Mouse (Mus musculus) kidney, embryonic 16.5 days (tissue): ENCODE measurements around the gene Slc45a3. TPM values are rescaled to one million over a fixed set of nuclear protein-coding genes. Genes with fewer than 3 reads are reported as not detected.

Source experiments
- ATAC-seq: fragments of 200-750 bp; cut with Nextera tagmentation; 2 replicates; pipeline ENCODE4 v1.8.0; 2017; ENCODE audit warnings: moderate TSS enrichment; ENCODE audit not compliant: low FRiP score, low TSS enrichment
- H3K27ac ChIP-seq: fragments of 300-500 bp; sonication (generic); 2 replicates; pipeline ENCODE4 v1.5.1; 2014; ENCODE audit warnings: low read length
- H3K27me3 ChIP-seq: fragments of 300-500 bp; sonication (generic); 2 replicates; pipeline ENCODE4 v1.6.1; 2014; ENCODE audit warnings: low read length, control low read depth, mixed read lengths; ENCODE audit not compliant: insufficient read depth
- H3K36me3 ChIP-seq: fragments of 300-500 bp; sonication (generic); 2 replicates; pipeline ENCODE4 v1.6.1; 2014; ENCODE audit warnings: low read length, control low read depth, mixed read lengths; ENCODE audit not compliant: insufficient read depth
- H3K4me1 ChIP-seq: fragments of 300-500 bp; sonication (generic); 2 replicates; pipeline ENCODE4 v1.6.1; 2014; ENCODE audit warnings: low read length, control low read depth, mixed read lengths; ENCODE audit not compliant: insufficient read depth
- H3K4me2 ChIP-seq: fragments of 300-500 bp; sonication (generic); replicated peaks from 2 replicates; pipeline ENCODE4 v1.6.1; 2014; ENCODE audit warnings: low read depth, low read length
- H3K4me3 ChIP-seq: fragments of 300-500 bp; sonication (generic); 2 replicates; pipeline ENCODE4 v1.5.1; 2014; ENCODE audit warnings: mild to moderate bottlenecking, low read length
- H3K9ac ChIP-seq: fragments of 300-500 bp; sonication (generic); replicated peaks from 2 replicates; pipeline ENCODE4 v1.6.1; 2014; ENCODE audit warnings: low read length
- H3K9me3 ChIP-seq: fragments of 300-500 bp; sonication (generic); 2 replicates; pipeline ENCODE4 v1.6.1; 2016; ENCODE audit warnings: low read length, control low read depth
- WGBS: fragments of 180-500 bp; shearing (Covaris S2); extraction: QIAGEN DNeasy Blood & Tissue Kit; methylation state at CpG from one replicate; pipeline ENCODE4 v1.1.7; 2014; 5-methylcytosine and 5-hydroxymethylcytosine counted together
- polyA plus RNA-seq: library from polyadenylated mRNA; unstranded; fragments of >200 nt; fragmentation: Nextera tagmentation; extraction: Ambion mirVana; gene quantifications from 2 replicates; pipeline ENCODE4 v1.2.1, GENCODE M21; 2015

Slc45a3 gene
- polyA plus RNA-seq, 1 experiment from 2014 or later: 8.6 TPM

DNA sequence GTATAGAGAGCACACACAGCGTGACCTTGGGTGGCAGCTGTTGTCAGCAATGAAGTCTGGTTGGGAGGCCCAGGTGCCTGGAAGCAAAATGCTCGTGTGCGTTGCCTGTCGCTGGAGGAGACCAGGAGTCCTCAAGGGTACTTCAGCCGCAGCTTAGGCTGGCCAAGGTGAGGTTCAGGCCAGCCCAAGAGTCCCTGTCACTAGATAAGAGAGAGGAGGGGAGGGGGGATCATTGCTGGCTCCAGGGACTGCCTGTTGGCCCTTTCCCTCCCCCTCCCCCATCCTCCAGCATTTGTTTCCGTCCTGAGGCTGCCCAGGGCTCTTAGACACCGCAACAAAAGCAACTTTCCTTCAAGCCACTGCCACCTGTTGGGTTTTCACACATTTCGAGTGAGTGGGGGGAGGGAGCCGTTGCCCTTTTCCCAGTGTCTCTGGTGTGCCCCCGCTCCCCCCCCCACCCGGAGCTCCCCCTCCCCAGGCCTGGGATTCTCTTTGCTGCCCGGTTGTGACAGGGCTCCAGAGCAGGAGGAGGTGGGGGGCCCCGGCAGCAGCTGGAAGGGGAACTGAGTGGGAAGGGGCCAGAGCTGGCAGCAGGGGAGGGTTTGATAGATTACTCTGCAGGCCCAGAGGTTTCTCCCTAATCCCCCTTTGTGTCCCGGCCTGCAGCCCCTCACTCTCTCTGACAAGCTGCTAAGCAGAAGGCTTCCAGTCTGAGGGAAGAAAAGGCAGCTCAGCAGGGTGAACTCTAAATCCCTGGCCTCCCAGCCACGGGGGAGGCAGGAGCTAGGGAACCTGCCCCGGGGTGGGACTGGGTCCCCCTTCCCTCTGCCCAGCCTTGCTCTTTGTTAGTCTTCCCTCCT lies 8.1 kb downstream of the Slc45a3 start:
- no peaks in the 10 kb centered on the region for H3K27me3 ChIP-seq
- peak overlapping the region; percentile 91 for H3K27ac ChIP-seq
- no peaks in the 10 kb centered on the region for H3K36me3 ChIP-seq
- no peak for ATAC-seq
- no peaks in the 10 kb centered on the region for H3K9me3 ChIP-seq
- peak overlapping the region; percentile 56 for H3K9ac ChIP-seq
- H3K4me1 ChIP-seq: peaks cover 71% of the 10 kb centered on the region
- H3K4me3 ChIP-seq: no peak overlapping the region
- 9% methylated on average over 16 of the region's 16 CpGs for WGBS
- H3K4me2 ChIP-seq: peak overlapping the region; percentile 28

DNA sequence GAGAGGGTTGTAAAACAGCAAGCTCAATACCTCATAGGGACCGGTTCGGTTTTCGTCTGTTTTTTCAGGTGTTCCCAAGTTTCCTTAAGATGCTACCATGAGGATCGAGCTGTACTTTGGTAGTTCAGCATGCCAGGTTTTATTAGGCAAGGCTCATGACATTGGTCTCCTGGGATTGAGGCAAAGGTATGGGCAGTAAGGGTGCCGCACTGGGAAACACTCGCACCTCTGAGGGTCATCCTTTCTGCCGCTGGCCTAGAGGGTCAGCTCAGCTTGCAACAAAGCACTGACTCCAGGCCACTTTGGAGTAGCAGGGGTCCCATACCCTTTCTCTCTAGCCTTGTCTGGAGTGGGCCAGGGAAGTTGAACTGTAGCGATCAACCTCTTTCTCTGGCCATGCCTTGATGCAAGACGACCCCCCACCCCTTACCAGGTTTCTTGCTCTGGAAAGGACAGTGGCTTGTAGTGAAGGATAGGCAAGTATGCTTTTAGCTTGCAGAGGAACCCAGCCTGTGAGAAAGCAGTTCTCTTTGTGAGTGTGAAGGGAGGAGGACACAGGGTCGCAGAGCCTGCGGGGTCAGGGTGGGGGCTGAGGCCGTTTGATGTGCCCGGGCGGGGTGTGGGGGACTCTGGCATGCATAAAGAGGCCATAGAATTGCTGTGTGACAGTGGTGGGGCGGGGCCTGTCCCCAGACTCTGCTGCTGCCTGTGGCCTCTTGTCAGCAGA lies 9.2 kb downstream of the Slc45a3 start:
- peak; percentile 69 for ATAC-seq
- H3K27me3 ChIP-seq: no peaks in the 10 kb centered on the region
- H3K27ac ChIP-seq: peak overlapping the region; percentile 91
- H3K4me3 ChIP-seq: no peak overlapping the region
- whole genome bisulfite sequencing: 26% methylated on average over 15 of the region's 15 CpGs
- H3K9me3 ChIP-seq: no peaks in the 10 kb centered on the region
- H3K36me3 ChIP-seq: no peaks in the 10 kb centered on the region
- peak overlapping the region; percentile 39; the same call in 1 of the 2 replicates for H3K9ac ChIP-seq
- peak overlapping the region; percentile 28 for H3K4me2 ChIP-seq
- H3K4me1 ChIP-seq: peaks cover 65% of the 10 kb centered on the region

DNA sequence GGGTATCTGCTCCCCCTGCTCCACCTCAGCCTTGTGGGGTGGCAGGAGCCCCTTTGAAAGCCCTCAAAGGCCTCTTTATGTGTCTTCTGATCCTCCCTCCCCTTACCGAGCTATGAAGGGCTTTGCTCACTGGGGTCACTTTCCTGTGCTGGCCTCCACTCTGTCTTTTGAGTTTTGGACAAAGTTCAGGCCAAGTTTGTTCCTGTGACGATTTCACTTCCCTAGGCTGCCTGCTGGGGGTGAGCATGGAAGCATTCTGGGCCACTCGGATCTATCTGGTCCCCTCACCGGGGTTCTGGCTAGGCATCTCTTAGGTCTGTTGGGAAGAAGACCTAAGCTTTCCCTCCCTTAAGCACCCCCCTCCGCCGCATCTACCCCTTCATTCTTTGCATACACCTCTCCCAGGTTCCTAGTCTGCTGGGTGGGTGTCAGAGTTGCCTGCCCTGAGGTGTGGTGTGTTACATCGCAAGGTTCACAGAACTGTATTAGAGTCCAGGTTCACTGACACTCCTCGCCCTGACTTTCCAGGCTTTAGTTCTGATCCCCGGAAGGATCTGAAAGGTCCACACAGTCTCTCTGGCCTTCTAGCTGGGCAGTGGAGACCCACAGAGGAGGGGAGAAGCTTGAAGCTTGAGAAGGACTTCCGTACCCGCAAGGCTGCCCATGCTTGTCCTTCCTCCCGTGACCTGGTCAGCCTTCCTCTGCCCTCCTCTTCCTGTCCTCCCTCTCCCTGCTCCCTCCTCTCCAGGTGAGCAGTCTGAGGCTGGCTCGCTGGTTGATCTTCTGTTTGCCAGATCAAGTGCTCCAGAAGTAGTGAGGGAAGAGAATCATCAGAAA lies 9.9 kb downstream of the Slc45a3 start:
- H3K4me2 ChIP-seq: peak overlapping the region; percentile 19
- H3K27ac ChIP-seq: peak overlapping the region; percentile 91
- H3K9ac ChIP-seq: peak overlapping the region; percentile 39

DNA sequence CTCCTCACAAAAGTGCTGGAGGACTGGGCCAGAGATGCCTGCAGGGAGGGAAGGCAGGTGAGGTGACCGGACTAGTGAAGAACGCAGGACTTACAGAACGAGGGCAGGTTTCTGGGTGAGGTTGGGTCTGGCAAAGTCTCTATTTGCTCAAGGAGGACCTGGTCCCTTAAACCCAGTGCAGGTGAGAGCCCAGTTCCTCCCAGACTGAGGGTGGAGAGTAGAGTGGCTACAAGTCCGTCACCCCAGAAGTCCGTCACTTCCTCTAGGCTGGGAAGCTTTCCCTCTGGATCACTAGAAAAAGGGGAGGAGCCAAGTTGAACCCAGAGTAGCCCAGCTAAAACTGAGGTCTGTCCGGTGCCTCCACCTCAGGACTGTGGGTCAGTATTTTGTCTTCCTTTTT lies 11.2 kb downstream of the Slc45a3 start:
- ATAC-seq: no peak
- WGBS: 67% methylated on average over 6 of the region's 6 CpGs
- Histone ChIP-seq H3K9ac (no peak overlapping the region), H3K4me1 (peaks cover 48% of the 10 kb centered on the region), H3K27ac (peak overlapping the region; percentile 91; the same call in 1 of the 2 replicates), H3K9me3 (no peaks in the 10 kb centered on the region), H3K27me3 (no peaks in the 10 kb centered on the region), H3K36me3 (no peaks in the 10 kb centered on the region), H3K4me3 (no peak overlapping the region), H3K4me2 (no peak overlapping the region)

More for the DNA sequence above, 9.9 kb downstream of the Slc45a3 start:
- no peak overlapping the region for H3K4me3 ChIP-seq
- ATAC-seq: peak; percentile 59
- no peaks in the 10 kb centered on the region for H3K9me3 ChIP-seq
- H3K4me1 ChIP-seq: peaks cover 57% of the 10 kb centered on the region
- WGBS: 21% methylated on average over 13 of the region's 13 CpGs
- no peaks in the 10 kb centered on the region for H3K36me3 ChIP-seq
- H3K27me3 ChIP-seq: no peaks in the 10 kb centered on the region

DNA sequence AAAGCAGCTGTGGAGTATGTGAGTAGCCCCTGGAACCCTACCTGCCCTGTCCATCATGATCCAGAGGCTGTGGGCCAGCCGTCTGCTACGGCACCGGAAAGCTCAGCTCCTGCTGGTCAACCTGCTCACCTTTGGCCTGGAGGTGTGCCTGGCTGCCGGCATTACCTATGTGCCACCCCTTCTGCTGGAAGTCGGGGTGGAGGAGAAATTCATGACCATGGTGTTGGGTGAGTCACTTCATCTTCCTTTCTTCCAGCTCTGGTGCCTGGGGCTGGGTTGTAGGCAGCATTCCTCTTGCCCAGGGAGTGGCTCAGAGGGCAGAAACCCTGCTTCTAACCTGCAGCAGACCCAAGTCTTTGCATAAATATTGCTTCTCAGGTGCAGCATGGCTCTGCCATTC lies 14.1 kb downstream of the Slc45a3 start:
- Histone ChIP-seq H3K4me1 (peaks cover 23% of the 10 kb centered on the region), H3K4me2 (no peak overlapping the region), H3K27me3 (no peaks in the 10 kb centered on the region), H3K9ac (no peak overlapping the region), H3K9me3 (no peaks in the 10 kb centered on the region), H3K4me3 (no peak overlapping the region), H3K27ac (no peak overlapping the region), H3K36me3 (no peaks in the 10 kb centered on the region)
- no peak for ATAC-seq
- 70% methylated on average over 5 of the region's 5 CpGs for WGBS

DNA sequence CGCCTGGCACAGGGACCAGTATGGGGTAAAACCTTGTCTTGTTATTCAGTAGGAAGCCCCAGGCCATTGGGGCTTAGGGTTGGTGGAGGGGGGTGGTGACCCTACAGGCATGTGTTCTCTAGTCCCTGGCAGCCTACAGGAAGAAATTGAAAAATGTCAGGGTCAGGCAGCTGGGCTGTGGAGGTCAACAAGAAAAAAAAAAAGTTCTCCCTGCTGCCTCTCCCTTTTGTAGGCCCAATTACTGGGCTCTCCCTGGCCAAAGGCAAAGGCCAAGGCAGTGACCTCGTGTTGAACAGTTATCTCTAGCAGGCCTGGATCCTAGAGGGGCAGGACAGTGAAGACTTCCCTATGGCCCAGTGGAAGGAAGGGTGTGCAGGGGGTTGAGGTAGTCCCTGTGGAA lies 17.7 kb downstream of the Slc45a3 start:
- no peak for ATAC-seq
- H3K4me3 ChIP-seq: no peak overlapping the region
- H3K4me1 ChIP-seq: no peaks in the 10 kb centered on the region
- H3K27me3 ChIP-seq: no peaks in the 10 kb centered on the region
- WGBS: 53% methylated on average over 2 of the region's 2 CpGs
- no peaks in the 10 kb centered on the region for H3K9me3 ChIP-seq
- H3K36me3 ChIP-seq: no peaks in the 10 kb centered on the region
- H3K27ac ChIP-seq: no peak overlapping the region
- H3K4me2 ChIP-seq: no peak overlapping the region
- no peak overlapping the region for H3K9ac ChIP-seq

DNA sequence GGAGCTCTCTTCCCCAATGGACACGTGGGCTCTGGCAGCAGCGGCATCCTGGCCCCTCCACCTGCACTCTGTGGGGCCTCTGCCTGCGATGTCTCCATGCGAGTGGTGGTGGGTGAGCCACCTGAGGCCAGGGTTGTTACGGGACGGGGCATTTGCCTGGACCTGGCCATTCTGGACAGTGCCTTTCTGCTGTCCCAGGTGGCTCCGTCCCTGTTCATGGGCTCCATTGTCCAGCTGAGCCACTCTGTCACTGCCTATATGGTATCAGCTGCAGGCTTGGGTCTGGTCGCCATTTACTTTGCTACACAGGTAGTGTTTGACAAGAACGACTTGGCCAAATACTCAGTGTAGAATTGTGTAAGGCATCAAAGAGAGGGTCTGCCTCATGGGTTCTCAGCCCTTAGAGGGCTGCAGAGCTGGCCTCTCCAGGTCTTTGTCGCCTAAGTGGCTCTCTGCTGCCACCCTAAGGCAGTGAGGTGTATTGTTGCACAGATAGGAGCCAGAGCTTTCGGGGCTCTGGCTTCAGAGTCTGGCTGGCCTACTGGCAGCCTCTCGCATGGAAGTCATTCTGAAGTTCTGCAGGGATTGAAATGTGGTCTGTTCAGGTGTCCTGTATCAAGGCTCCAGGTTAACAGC lies 18.7 kb downstream of the Slc45a3 start:
- WGBS: 56% methylated on average over 12 of the region's 12 CpGs
- Histone ChIP-seq H3K27ac (no peak overlapping the region), H3K9ac (no peak overlapping the region), H3K9me3 (no peaks in the 10 kb centered on the region), H3K27me3 (no peaks in the 10 kb centered on the region), H3K36me3 (no peaks in the 10 kb centered on the region), H3K4me1 (no peaks in the 10 kb centered on the region), H3K4me3 (no peak overlapping the region), H3K4me2 (no peak overlapping the region)
- peak; percentile 40 for ATAC-seq

DNA sequence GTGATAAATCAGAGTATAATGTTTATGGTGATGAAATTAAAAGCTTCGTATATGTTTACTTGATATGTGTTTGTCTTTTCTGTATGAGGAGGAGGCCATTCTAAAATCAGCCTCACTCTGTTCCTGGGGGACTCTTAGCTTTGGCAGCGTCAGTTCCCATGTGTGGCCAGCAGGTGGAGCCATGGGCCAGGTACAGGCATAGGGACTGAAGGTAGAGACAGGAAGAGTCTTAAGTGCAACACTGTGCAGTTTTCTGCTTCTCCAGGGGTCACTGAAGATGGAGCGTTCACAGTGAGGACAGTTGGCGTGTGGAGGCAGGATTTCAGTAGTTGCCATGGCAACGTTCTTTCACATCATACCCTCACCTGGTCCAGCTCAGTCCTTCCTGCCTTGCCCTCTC lies 20.1 kb downstream of the Slc45a3 start:
- WGBS: 17% methylated on average over 5 of the region's 5 CpGs
- Histone ChIP-seq H3K27me3 (no peaks in the 10 kb centered on the region), H3K27ac (no peak overlapping the region), H3K4me2 (no peak overlapping the region), H3K36me3 (no peaks in the 10 kb centered on the region), H3K9me3 (no peaks in the 10 kb centered on the region), H3K4me3 (no peak overlapping the region), H3K4me1 (no peaks in the 10 kb centered on the region), H3K9ac (no peak overlapping the region)
- ATAC-seq: peak; percentile 49; the same call in 1 of the 2 replicates

DNA sequence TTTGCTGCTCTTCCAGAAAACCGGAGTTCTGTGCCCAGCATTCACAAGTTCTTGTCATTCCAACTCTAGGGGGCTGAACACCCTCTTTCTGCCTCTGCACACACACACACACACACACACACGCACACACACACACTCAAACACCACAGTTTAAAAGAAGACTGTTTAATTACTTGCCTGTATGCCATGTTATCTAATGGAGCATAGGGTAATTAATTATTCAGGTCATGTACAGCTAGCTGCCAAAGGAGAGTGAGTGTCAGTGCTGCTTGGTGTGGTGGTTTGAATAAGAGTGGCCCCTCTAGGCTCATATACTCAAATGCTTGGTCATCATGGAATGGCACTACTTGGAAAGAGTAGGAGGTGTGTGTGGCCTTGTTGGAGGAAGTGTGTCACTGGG lies 21.0 kb downstream of the Slc45a3 start:
- 94% methylated on average over 2 of the region's 2 CpGs for WGBS

More for the DNA sequence above, 21.0 kb downstream of the Slc45a3 start:
- H3K4me1 ChIP-seq: no peaks in the 10 kb centered on the region
- no peak for ATAC-seq
- no peak overlapping the region for H3K4me2 ChIP-seq
- H3K27me3 ChIP-seq: no peaks in the 10 kb centered on the region
- H3K36me3 ChIP-seq: no peaks in the 10 kb centered on the region
- H3K9ac ChIP-seq: no peak overlapping the region
- no peaks in the 10 kb centered on the region for H3K9me3 ChIP-seq
- H3K27ac ChIP-seq: no peak overlapping the region
- no peak overlapping the region for H3K4me3 ChIP-seq
